Mouse (Mus musculus) testis, adult 2 months (tissue): ENCODE data around the gene Rprm. TPM values are rescaled to one million over a fixed set of nuclear protein-coding genes. Genes with fewer than 3 reads are reported as not detected.

Source experiments
- H3K27ac ChIP-seq: fragments of 200-500 bp; 2 replicates; pipeline ENCODE4 v1.5.1; 2012; ENCODE audit warnings: low read depth, low read length; ENCODE audit not compliant: control insufficient read depth, insufficient read depth
- H3K27me3 ChIP-seq: fragments of 200-500 bp; 2 replicates; pipeline ENCODE4 v1.6.1; 2012; ENCODE audit warnings: mild to moderate bottlenecking, low read length, moderate library complexity; ENCODE audit not compliant: control insufficient read depth, insufficient read depth
- H3K36me3 ChIP-seq: fragments of 200-500 bp; 2 replicates; pipeline ENCODE4 v1.6.1; 2012; ENCODE audit warnings: mild to moderate bottlenecking, low read length; ENCODE audit not compliant: control insufficient read depth, insufficient read depth
- H3K4me1 ChIP-seq: fragments of 200-500 bp; 2 replicates; pipeline ENCODE4 v1.6.1; 2012; ENCODE audit warnings: low read length; ENCODE audit not compliant: control insufficient read depth, insufficient read depth
- H3K4me3 ChIP-seq: fragments of 200-500 bp; 2 replicates; pipeline ENCODE4 v1.5.1; 2012; ENCODE audit warnings: low read depth, mild to moderate bottlenecking, low read length, moderate library complexity, mixed read lengths; ENCODE audit not compliant: control insufficient read depth
- CTCF ChIP-seq: fragments of 200-500 bp; IDR thresholded peaks from 2 replicates; pipeline ENCODE4 v1.5.1; 2012; ENCODE audit warnings: low read depth, mild to moderate bottlenecking, inconsistent platforms, low read length, moderate library complexity; ENCODE audit not compliant: control insufficient read depth, insufficient read depth, insufficient replicate concordance
- POLR2A ChIP-seq: fragments of 200-500 bp; IDR thresholded peaks from 2 replicates; pipeline ENCODE4 v1.6.1; 2012; ENCODE audit warnings: low read depth, mild to moderate bottlenecking, inconsistent platforms, low read length, moderate library complexity; ENCODE audit not compliant: control insufficient read depth
- polyA plus RNA-seq: library from polyadenylated mRNA; depleted of rRNA; stranded (reverse); fragments of >200 nt; gene quantifications from 2 replicates; pipeline ENCODE4 v1.2.3, GENCODE M21; 2012

The Rprm gene
- polyA plus RNA-seq, 1 experiment, result not detected

- peaks cover 6% of the 10 kb centered on the region for H3K4me1 ChIP-seq
- no peaks in the 10 kb centered on the region for H3K27me3 ChIP-seq
- H3K4me3 ChIP-seq, result peak overlapping the region; percentile 19
- H3K36me3 ChIP-seq, result no peaks in the 10 kb centered on the region
- no peak overlapping the region for H3K27ac ChIP-seq
- no peak for TF ChIP-seq CTCF
- TF ChIP-seq POLR2A, result no peak
Measured at GRCm38 (mm10) chr2:54084737-54085429, 469 bp downstream of the Rprm start.

GRCm38 (mm10) chr2:54083861-54084736 is 1.3 kb downstream of the Rprm start:
- no peak for TF ChIP-seq CTCF
- no peaks in the 10 kb centered on the region for H3K27me3 ChIP-seq
- H3K36me3 ChIP-seq, result no peaks in the 10 kb centered on the region
- H3K4me3 ChIP-seq, result no peak overlapping the region; the same call in 1 of the 2 replicates
- H3K4me1 ChIP-seq, result peaks cover 6% of the 10 kb centered on the region
- H3K27ac ChIP-seq, result no peak overlapping the region

GRCm38 (mm10) chr2:54078961-54079360 is 6.4 kb downstream of the Rprm start:
- H3K36me3 ChIP-seq, result no peaks in the 10 kb centered on the region
- H3K27ac ChIP-seq, result no peak overlapping the region
- H3K4me1 ChIP-seq, result no peaks in the 10 kb centered on the region
- TF ChIP-seq POLR2A, result no peak
- no peak for TF ChIP-seq CTCF
- no peak overlapping the region for H3K4me3 ChIP-seq
- H3K27me3 ChIP-seq, result no peaks in the 10 kb centered on the region

- H3K27ac ChIP-seq, result no peak overlapping the region
- TF ChIP-seq POLR2A, result no peak
- TF ChIP-seq CTCF, result no peak
- H3K4me3 ChIP-seq, result no peak overlapping the region
- no peaks in the 10 kb centered on the region for H3K4me1 ChIP-seq
- H3K27me3 ChIP-seq, result no peaks in the 10 kb centered on the region
- H3K36me3 ChIP-seq, result no peaks in the 10 kb centered on the region
Measured at GRCm38 (mm10) chr2:54071526-54071925, 13.8 kb downstream of the Rprm start.

- Histone ChIP-seq H3K4me1 (no peaks in the 10 kb centered on the region), H3K36me3 (no peaks in the 10 kb centered on the region), H3K27ac (no peak overlapping the region), H3K27me3 (no peaks in the 10 kb centered on the region), H3K4me3 (no peak overlapping the region)
- no peak for TF ChIP-seq CTCF
- TF ChIP-seq POLR2A, result no peak
Measured at GRCm38 (mm10) chr2:54062421-54062820, 22.9 kb downstream of the Rprm start.

- Histone ChIP-seq H3K4me1 (no peaks in the 10 kb centered on the region), H3K36me3 (no peaks in the 10 kb centered on the region), H3K27ac (no peak overlapping the region), H3K4me3 (no peak overlapping the region), H3K27me3 (no peaks in the 10 kb centered on the region)
- TF ChIP-seq CTCF (no peak), POLR2A (no peak)
Measured at GRCm38 (mm10) chr2:54061039-54061438, 24.3 kb downstream of the Rprm start.
